Mouse (Mus musculus) cerebellum, adult 11 months (tissue): ENCODE measurements around the gene Prelid3b.
A peak's percentile ranks its signal among the peaks of the same experiment; 100 is the strongest.

Experiments used
- DNase-seq: peaks from one replicate; pipeline ENCODE4 v3.0.0; 2022

The Prelid3b gene

GRCm38 (mm10) chr2:174424301-174425085, 48.4 kb downstream of the Prelid3b start:
- no peak for DNase-seq

- no peak for DNase-seq
Measured at GRCm38 (mm10) chr2:174421107-174421506, 51.8 kb downstream of the Prelid3b start.

GRCm38 (mm10) chr2:174415731-174416310, 57.1 kb downstream of the Prelid3b start, which contains the start of gene Nelfcd:
Gene Nelfcd, plus strand, starts transcription at chr2:174415804.
- peak; percentile 93 for DNase-seq
